Mouse (Mus musculus) brain, embryonic 14.5 days (tissue): ENCODE measurements at regions not wholly inside any gene's neighbourhood (a gene's known extent, or its start where the extent isn't known, plus 50 kb on each side); places are given as distances from the start of the nearest gene placed in this dataset.

Experiments
- CTCF ChIP-seq: fragments of 200-500 bp; IDR thresholded peaks from 2 replicates; pipeline ENCODE4 v1.5.1; 2012; ENCODE audit warnings: inconsistent platforms, mild to moderate bottlenecking, moderate library complexity, borderline replicate concordance; ENCODE audit not compliant: insufficient read depth, insufficient read length; ENCODE audit errors: extremely low read depth
- POLR2A ChIP-seq: fragments of 200-500 bp; IDR thresholded peaks from 2 replicates; pipeline ENCODE4 v1.6.1; 2012; ENCODE audit warnings: mild to moderate bottlenecking, inconsistent platforms, borderline replicate concordance; ENCODE audit not compliant: poor library complexity, insufficient read depth, insufficient read length, severe bottlenecking; ENCODE audit errors: extremely low read depth

- TF ChIP-seq CTCF, result no peak
- no peak for TF ChIP-seq POLR2A
Observed at GRCm38 (mm10) chr1:88867138-88867537, 165.1 kb upstream of the Arl4c start.
